ENCODE assay signal across 12 mouse cellular contexts in the genomic region with DNA sequence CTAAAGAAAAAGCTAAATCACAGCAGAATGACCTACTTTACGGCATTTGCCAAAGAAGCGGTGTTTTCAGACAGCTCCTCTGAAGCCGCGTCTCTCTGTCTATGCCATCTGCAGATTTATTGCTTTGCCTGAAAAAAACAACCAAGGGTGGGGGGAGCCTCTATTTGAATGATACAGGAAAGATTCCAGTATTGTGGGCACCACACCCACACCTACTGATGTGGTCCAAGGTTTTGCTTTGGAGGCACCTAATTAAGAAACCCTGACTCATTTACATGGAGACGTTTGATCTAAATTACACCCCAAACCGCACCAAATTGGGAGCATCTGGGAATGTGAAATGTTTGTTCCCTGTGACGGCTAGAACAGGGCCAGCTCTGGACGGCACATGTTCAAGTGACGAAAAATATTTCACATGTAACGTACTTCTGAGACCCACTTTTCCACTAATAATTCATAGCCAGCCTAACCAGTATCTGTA.
A peak's percentile ranks its signal among the peaks of the same experiment; 100 is the strongest.
DNase-seq lines count a peak whose midpoint lies in the region; ATAC-seq lines count a peak whose summit lies in the region.
"Had no signal": no experiment of that assay in that cellular context is flagged by ENCODE, and none has a peak within 500 bp of the region (broad histone marks: within the 10 kb centered on the region; RNA-seq: fewer than 3 reads in every experiment).

No protein-coding gene starts in this region.

- no peak overlapping the region for H3K9ac ChIP-seq in embryonic facial prominence, embryonic 14.5 days (ENCODE audit: low read depth, low read length)
- H3K9ac ChIP-seq in neural tube, embryonic 15.5 days (replicated peaks): no peak overlapping the region
- H3K9ac ChIP-seq: hindbrain, embryonic 12.5 days had no signal

- H3K27ac ChIP-seq in embryonic facial prominence, embryonic 14.5 days (replicated peaks; ENCODE audit: low read depth, low read length): no peak overlapping the region
- no peak overlapping the region for H3K27ac ChIP-seq in neural tube, embryonic 15.5 days (replicated peaks)
- H3K27ac ChIP-seq: hindbrain, embryonic 12.5 days had no signal

- peak; percentile 43 to 59 for DNase-seq in left cerebral cortex, postnatal 14 days (ENCODE audit: low spot score in 2 of 2)
- DNase-seq in left cerebral cortex, adult 11 months (ENCODE audit: low spot score): no peak
- DNase-seq in embryonic facial prominence, embryonic 14.5 days (ENCODE audit: low spot score): peak; percentile 75
- DNase-seq in layer of hippocampus, adult 9-10 months (ENCODE audit: low spot score): peak; percentile 46
- DNase-seq in ovary, postnatal 10 days (ENCODE audit: low spot score): no peak
- no peak for DNase-seq in kidney, adult 9 months
- DNase-seq: heart, adult 18-20 months; liver; lung, postnatal 10 days; thymus, postnatal 4 days had no signal

- WGBS in embryonic facial prominence, embryonic 14.5 days: 45% methylated on average over 10 of the region's 10 CpGs
- WGBS in neural tube, embryonic 15.5 days: 25% methylated on average over 10 of the region's 10 CpGs

- 0 out of 2 replicates have a peak, but pooled peaks cover 4% of the 10 kb centered on the region for H3K4me1 ChIP-seq in embryonic facial prominence, embryonic 14.5 days (ENCODE audit: control insufficient read depth, insufficient read depth, low read length)
- H3K4me1 ChIP-seq in neural tube, embryonic 15.5 days: peaks cover 5% of the 10 kb centered on the region; the same call in 1 of the 2 replicates
- H3K4me1 ChIP-seq: hindbrain, embryonic 12.5 days had no signal

- ATAC-seq in embryonic facial prominence, embryonic 14.5 days (ENCODE audit: low read depth): no peak
- ATAC-seq in neural tube, embryonic 15.5 days (ENCODE audit: low FRiP score): no peak

- no peak overlapping the region for H3K4me2 ChIP-seq in embryonic facial prominence, embryonic 14.5 days (ENCODE audit: low read depth, low read length)
- H3K4me2 ChIP-seq in neural tube, embryonic 15.5 days: peak overlapping the region; percentile 41
- H3K4me2 ChIP-seq: hindbrain, embryonic 12.5 days had no signal

- no peak overlapping the region for H3K4me3 ChIP-seq in embryonic facial prominence, embryonic 14.5 days (ENCODE audit: low read depth, low read length)
- H3K4me3 ChIP-seq in neural tube, embryonic 15.5 days (replicated peaks): no peak overlapping the region
- H3K4me3 ChIP-seq: hindbrain, embryonic 12.5 days had no signal

- H3K27me3 ChIP-seq in embryonic facial prominence, embryonic 14.5 days (replicated peaks; ENCODE audit: control insufficient read depth, insufficient read depth, low read length): no peaks in the 10 kb centered on the region
- no peaks in the 10 kb centered on the region for H3K27me3 ChIP-seq in neural tube, embryonic 15.5 days (replicated peaks)
- H3K27me3 ChIP-seq: hindbrain, embryonic 12.5 days had no signal

- no peaks in the 10 kb centered on the region for H3K36me3 ChIP-seq in embryonic facial prominence, embryonic 14.5 days (ENCODE audit: control insufficient read depth, insufficient read depth, low read length)
- no peaks in the 10 kb centered on the region for H3K36me3 ChIP-seq in neural tube, embryonic 15.5 days
- H3K36me3 ChIP-seq: hindbrain, embryonic 12.5 days had no signal

- H3K9me3 ChIP-seq in embryonic facial prominence, embryonic 14.5 days (ENCODE audit: control insufficient read depth, low read length): no peaks in the 10 kb centered on the region
- no peaks in the 10 kb centered on the region for H3K9me3 ChIP-seq in neural tube, embryonic 15.5 days (replicated peaks)
- H3K9me3 ChIP-seq: hindbrain, embryonic 12.5 days had no signal

- intact Hi-C loops in left cerebral cortex, postnatal 14 days (cut with DNase I): no loop called here

Comparison
In these comparisons a context has a peak if more than half of its experiments do, and no peak if none do; other contexts are left out.
1. DNase-seq: peak in left cerebral cortex, postnatal 14 days (2 of 2), embryonic facial prominence, embryonic 14.5 days (single experiment) and layer of hippocampus, adult 9-10 months (single experiment); none in left cerebral cortex, adult 11 months (single experiment), ovary, postnatal 10 days (single experiment) and kidney, adult 9 months (single experiment).